Comparison of ENCODE assay signal across 11 mouse cellular contexts in genomic region chr4:70621431-70621837, GRCm38 (mm10).
A peak's percentile ranks its signal among the peaks of the same experiment; 100 is the strongest.
DNase-seq lines count a peak whose midpoint lies in the region; ATAC-seq and TF ChIP-seq lines count a peak whose summit lies in the region.
"Had no signal": no experiment of that assay in that cellular context is flagged by ENCODE, and none has a peak within 500 bp of the region (broad histone marks: within the 10 kb centered on the region; RNA-seq: fewer than 3 reads in every experiment).

No protein-coding gene starts in this region.

- 0 out of 2 replicates have a peak, but pooled peaks have one; percentile 6 for ATAC-seq in cerebellum, adult (ENCODE audit: insufficient number of reproducible peaks, low FRiP score, low TSS enrichment)
- ATAC-seq in midbrain, postnatal 0 days (ENCODE audit: low FRiP score) = no peak
- ATAC-seq in midbrain, embryonic 13.5 days = no peak
- ATAC-seq in stomach, postnatal 0 days (ENCODE audit: low FRiP score, low TSS enrichment) = no peak

- 56% methylated on average over 2 of the region's 2 CpGs for WGBS in midbrain, postnatal 0 days
- WGBS in midbrain, embryonic 13.5 days = 62% methylated on average over 2 of the region's 2 CpGs
- 30% methylated on average over 2 of the region's 2 CpGs for WGBS in stomach, postnatal 0 days

- no peaks in the 10 kb centered on the region for H3K9me3 ChIP-seq in midbrain, postnatal 0 days (ENCODE audit: low read length)
- H3K9me3 ChIP-seq in midbrain, embryonic 13.5 days = no peaks in the 10 kb centered on the region
- H3K9me3 ChIP-seq in stomach, postnatal 0 days (ENCODE audit: control insufficient read depth, low read length) = no peaks in the 10 kb centered on the region
- H3K9me3 ChIP-seq: limb, embryonic 13.5 days; stomach, embryonic 15.5 days had no signal

- H3K4me1 ChIP-seq in midbrain, postnatal 0 days (ENCODE audit: insufficient read depth, low read length) = no peaks in the 10 kb centered on the region
- no peaks in the 10 kb centered on the region for H3K4me1 ChIP-seq in midbrain, embryonic 13.5 days (replicated peaks)
- H3K4me1 ChIP-seq in stomach, postnatal 0 days (replicated peaks; ENCODE audit: control insufficient read depth, insufficient read depth) = no peaks in the 10 kb centered on the region
- H3K4me1 ChIP-seq: limb, embryonic 13.5 days; stomach, embryonic 15.5 days had no signal

- TF ChIP-seq EP300 in stomach, postnatal 0 days (optimal IDR thresholded peaks at IDR 0.05) = no peak

- H3K36me3 ChIP-seq in midbrain, postnatal 0 days (ENCODE audit: insufficient read depth, low read length) = no peaks in the 10 kb centered on the region
- H3K36me3 ChIP-seq in midbrain, embryonic 13.5 days = no peaks in the 10 kb centered on the region
- no peaks in the 10 kb centered on the region for H3K36me3 ChIP-seq in stomach, postnatal 0 days (ENCODE audit: control insufficient read depth, insufficient read depth, low read length)
- H3K36me3 ChIP-seq: limb, embryonic 13.5 days; stomach, embryonic 15.5 days had no signal

- H3K27me3 ChIP-seq in midbrain, postnatal 0 days (ENCODE audit: insufficient read depth, low read length) = no peaks in the 10 kb centered on the region
- H3K27me3 ChIP-seq in midbrain, embryonic 13.5 days = no peaks in the 10 kb centered on the region
- no peaks in the 10 kb centered on the region for H3K27me3 ChIP-seq in stomach, postnatal 0 days (ENCODE audit: control insufficient read depth, insufficient read depth, low read length)
- H3K27me3 ChIP-seq: limb, embryonic 13.5 days; stomach, embryonic 15.5 days had no signal

- no peak overlapping the region for H3K4me2 ChIP-seq in midbrain, postnatal 0 days (ENCODE audit: low read depth, low read length, poor library complexity, severe bottlenecking)
- no peak overlapping the region for H3K4me2 ChIP-seq in midbrain, embryonic 13.5 days (replicated peaks)
- no peak overlapping the region for H3K4me2 ChIP-seq in stomach, postnatal 0 days (replicated peaks; ENCODE audit: low read depth)
- H3K4me2 ChIP-seq: limb, embryonic 13.5 days; stomach, embryonic 15.5 days had no signal

- H3K27ac ChIP-seq in midbrain, postnatal 0 days (ENCODE audit: low read depth, low read length) = no peak overlapping the region
- no peak overlapping the region for H3K27ac ChIP-seq in midbrain, embryonic 13.5 days
- H3K27ac ChIP-seq in stomach, postnatal 0 days (replicated peaks) = no peak overlapping the region
- H3K27ac ChIP-seq: limb, embryonic 13.5 days; stomach, embryonic 15.5 days had no signal

- DNase-seq in cerebellum, adult 11 months = no peak
- DNase-seq in midbrain, postnatal 0 days (ENCODE audit: low spot score) = peak; percentile 44
- peak; percentile 35 for DNase-seq in induced T-regulatory cell, adult 2 months (ENCODE audit: low read depth)
- no peak for DNase-seq in stomach, postnatal 0 days (ENCODE audit: low spot score)
- no peak for DNase-seq in right cerebral cortex, postnatal 36 days (ENCODE audit: low spot score in 2 of 2)
- DNase-seq in left cerebral cortex, adult 9 months (ENCODE audit: low spot score in 2 of 2) = no peak

- TF ChIP-seq CTCF in midbrain, postnatal 0 days (IDR thresholded peaks at IDR 0.05) = peak; percentile 52
- peak; percentile 71 for TF ChIP-seq CTCF in stomach, postnatal 0 days (IDR thresholded peaks at IDR 0.05; ENCODE audit: low read depth)

- no peak overlapping the region for H3K9ac ChIP-seq in midbrain, postnatal 0 days (replicated peaks; ENCODE audit: low read length, poor library complexity, severe bottlenecking)
- no peak overlapping the region for H3K9ac ChIP-seq in midbrain, embryonic 13.5 days (replicated peaks)
- no peak overlapping the region for H3K9ac ChIP-seq in stomach, postnatal 0 days (ENCODE audit: low read length)
- H3K9ac ChIP-seq: limb, embryonic 13.5 days; stomach, embryonic 15.5 days had no signal

- H3K4me3 ChIP-seq in midbrain, postnatal 0 days (ENCODE audit: low read depth, low read length) = no peak overlapping the region
- no peak overlapping the region for H3K4me3 ChIP-seq in midbrain, embryonic 13.5 days (replicated peaks)
- no peak overlapping the region for H3K4me3 ChIP-seq in stomach, postnatal 0 days (ENCODE audit: low read depth, low read length)
- H3K4me3 ChIP-seq: erythroblast, embryonic 14.5 days; limb, embryonic 13.5 days; stomach, embryonic 15.5 days had no signal

Comparison
In these comparisons a context has a peak if more than half of its experiments do, and no peak if none do; other contexts are left out.
1. DNase-seq: peak in midbrain, postnatal 0 days (single experiment) and induced T-regulatory cell, adult 2 months (single experiment); none in cerebellum, adult 11 months (single experiment), stomach, postnatal 0 days (single experiment), right cerebral cortex, postnatal 36 days (0 of 2) and left cerebral cortex, adult 9 months (0 of 2).